Mouse (Mus musculus): Measurements from ENCODE around the gene Mlc1.

The Mlc1 gene

GRCm38 (mm10) chr15:88978281-88979137, at the start of gene Mlc1:
Mlc1 (minus strand) TSS chr15:88979007.
- DNase-seq (ENCODE audit: low read depth, low spot score) = no peak

- no peak for DNase-seq (ENCODE audit: low read depth, low spot score)
Measured at GRCm38 (mm10) chr15:89020492-89020891, 41.7 kb upstream of the Mlc1 start.

GRCm38 (mm10) chr15:89020085-89020484, 41.3 kb upstream of the Mlc1 start:
- DNase-seq (ENCODE audit: low read depth, low spot score) = no peak

GRCm38 (mm10) chr15:89016722-89017121, 37.9 kb upstream of the Mlc1 start:
- no peak for DNase-seq (ENCODE audit: low read depth, low spot score)

- DNase-seq (ENCODE audit: low read depth, low spot score) = no peak
Measured at GRCm38 (mm10) chr15:89007781-89008180, 29.0 kb upstream of the Mlc1 start.

GRCm38 (mm10) chr15:89007002-89007401, 28.2 kb upstream of the Mlc1 start:
- no peak for DNase-seq (ENCODE audit: low read depth, low spot score)

- DNase-seq (ENCODE audit: low read depth, low spot score) = no peak
Measured at GRCm38 (mm10) chr15:89001245-89001644, 22.4 kb upstream of the Mlc1 start.

- no peak for DNase-seq (ENCODE audit: low read depth, low spot score)
Measured at GRCm38 (mm10) chr15:89000367-89000766, 21.6 kb upstream of the Mlc1 start.

- DNase-seq (ENCODE audit: low read depth, low spot score) = no peak
Measured at GRCm38 (mm10) chr15:88999124-88999523, 20.3 kb upstream of the Mlc1 start.

- no peak for DNase-seq (ENCODE audit: low read depth, low spot score)
Measured at GRCm38 (mm10) chr15:88998636-88999035, 19.8 kb upstream of the Mlc1 start.

- DNase-seq (ENCODE audit: low read depth, low spot score) = no peak
Measured at GRCm38 (mm10) chr15:88989236-88989635, 10.4 kb upstream of the Mlc1 start.

- no peak for DNase-seq (ENCODE audit: low read depth, low spot score)
Measured at GRCm38 (mm10) chr15:88982534-88983079, 3.8 kb upstream of the Mlc1 start, which contains the start of gene Mov10l1. Mov10l1 (plus strand) TSS chr15:88982909.

GRCm38 (mm10) chr15:88979138-88979446, 285 bp upstream of the Mlc1 start:
- peak; percentile 30 for DNase-seq (ENCODE audit: low read depth, low spot score)

- DNase-seq (ENCODE audit: low read depth, low spot score) = no peak
Measured at GRCm38 (mm10) chr15:88972300-88972699, 6.5 kb downstream of the Mlc1 start.

GRCm38 (mm10) chr15:88964070-88964578, 14.7 kb downstream of the Mlc1 start:
- no peak for DNase-seq (ENCODE audit: low read depth, low spot score)

GRCm38 (mm10) chr15:88957522-88957921, 21.3 kb downstream of the Mlc1 start:
- DNase-seq (ENCODE audit: low read depth, low spot score) = no peak

- no peak for DNase-seq (ENCODE audit: low read depth, low spot score)
Measured at GRCm38 (mm10) chr15:88955342-88955741, 23.5 kb downstream of the Mlc1 start.

- DNase-seq (ENCODE audit: low read depth, low spot score) = peak; percentile 12
Measured at GRCm38 (mm10) chr15:88954368-88955072, 24.3 kb downstream of the Mlc1 start, which contains the start of gene Ttll8. Ttll8 (minus strand) TSS chr15:88954418.

GRCm38 (mm10) chr15:88951246-88951645, 27.6 kb downstream of the Mlc1 start:
- DNase-seq (ENCODE audit: low read depth, low spot score) = no peak

- peak; percentile 9 for DNase-seq (ENCODE audit: low read depth, low spot score)
Measured at GRCm38 (mm10) chr15:88946851-88947250, 32.0 kb downstream of the Mlc1 start.

- DNase-seq (ENCODE audit: low read depth, low spot score) = no peak
Measured at GRCm38 (mm10) chr15:88943896-88944551, 34.8 kb downstream of the Mlc1 start.

- no peak for DNase-seq (ENCODE audit: low read depth, low spot score)
Measured at GRCm38 (mm10) chr15:88942783-88943182, 36.0 kb downstream of the Mlc1 start.
